ENCODE assay signal across 11 mouse cellular contexts in the genomic region with DNA sequence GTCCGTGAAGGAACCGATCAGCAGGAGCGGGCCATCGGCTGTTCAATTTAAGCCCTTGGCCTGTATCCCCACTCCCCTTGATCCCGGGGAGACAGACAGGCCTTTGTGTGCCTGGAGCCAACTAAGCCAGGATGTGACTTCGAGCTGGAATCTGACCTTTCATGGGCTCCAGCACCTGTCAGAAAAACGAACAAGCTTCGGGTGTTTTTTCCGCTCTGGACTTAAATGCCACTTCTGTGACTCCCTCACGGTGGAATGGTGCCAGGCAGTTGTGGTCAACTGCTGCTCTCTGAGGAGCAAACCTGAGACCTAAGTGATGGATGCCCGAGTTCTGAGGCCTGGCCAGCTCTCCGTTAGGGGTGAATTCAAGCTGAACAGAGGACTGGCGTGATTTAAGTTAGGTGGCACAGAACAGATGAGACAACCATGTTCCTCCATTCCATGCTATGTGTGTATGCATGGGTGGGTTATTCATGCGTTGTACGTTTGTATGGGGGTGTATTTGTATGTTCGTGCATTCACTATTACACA.
DNase-seq lines count a peak whose midpoint lies in the region; ATAC-seq lines count a peak whose summit lies in the region.
"Had no signal": no experiment of that assay in that cellular context is flagged by ENCODE, and none has a peak within 500 bp of the region (broad histone marks: within the 10 kb centered on the region; RNA-seq: fewer than 3 reads in every experiment).

No protein-coding gene starts in this region.

- H3K9me3 ChIP-seq in forebrain, embryonic 11.5 days (ENCODE audit: control insufficient read depth, low read length) = no peaks in the 10 kb centered on the region
- no peaks in the 10 kb centered on the region for H3K9me3 ChIP-seq in forebrain, embryonic 16.5 days (ENCODE audit: control insufficient read depth, low read length)
- H3K9me3 ChIP-seq in embryonic facial prominence, embryonic 12.5 days = no peaks in the 10 kb centered on the region
- no peaks in the 10 kb centered on the region for H3K9me3 ChIP-seq in limb, embryonic 12.5 days
- H3K9me3 ChIP-seq: liver, embryonic 15.5 days had no signal

- no peak overlapping the region for H3K4me3 ChIP-seq in forebrain, embryonic 11.5 days (ENCODE audit: low read depth, low read length)
- H3K4me3 ChIP-seq in forebrain, embryonic 16.5 days (replicated peaks; ENCODE audit: low read length) = no peak overlapping the region
- no peak overlapping the region for H3K4me3 ChIP-seq in embryonic facial prominence, embryonic 12.5 days
- no peak overlapping the region for H3K4me3 ChIP-seq in limb, embryonic 12.5 days (replicated peaks)
- H3K4me3 ChIP-seq: liver, embryonic 15.5 days had no signal

- DNase-seq in forebrain, embryonic 11.5 days (ENCODE audit: low spot score) = peak; percentile 45
- peak; percentile 38 for DNase-seq in 416B (ENCODE audit: low read depth)
- no peak for DNase-seq in spleen, postnatal 36 days (ENCODE audit: low spot score in 2 of 2)
- DNase-seq in thymus, postnatal 14 days = no peak
- DNase-seq in left cerebral cortex, adult 18-20 months (ENCODE audit: low spot score in 2 of 2) = no peak
- DNase-seq: thymus, postnatal 25 days had no signal

- ATAC-seq in forebrain, embryonic 11.5 days (replicated peaks; ENCODE audit: low FRiP score) = no peak
- no peak; the same call in 1 of the 2 replicates for ATAC-seq in forebrain, embryonic 16.5 days
- peak; percentile 65; the same call in 1 of the 2 replicates for ATAC-seq in embryonic facial prominence, embryonic 12.5 days (ENCODE audit: insufficient number of reproducible peaks, insufficient read depth, low FRiP score, low TSS enrichment)
- peak; percentile 82 for ATAC-seq in limb, embryonic 12.5 days (ENCODE audit: insufficient number of reproducible peaks, insufficient read depth, low FRiP score, low TSS enrichment, low read depth)
- ATAC-seq: CD4-positive, CD25-positive, alpha-beta regulatory T cell, adult 4 months had no signal

- no peaks in the 10 kb centered on the region for H3K36me3 ChIP-seq in forebrain, embryonic 11.5 days (ENCODE audit: control insufficient read depth, insufficient read depth, low read length)
- H3K36me3 ChIP-seq in forebrain, embryonic 16.5 days (ENCODE audit: control insufficient read depth, insufficient read depth) = no peaks in the 10 kb centered on the region
- H3K36me3 ChIP-seq in embryonic facial prominence, embryonic 12.5 days = no peaks in the 10 kb centered on the region
- H3K36me3 ChIP-seq in limb, embryonic 12.5 days = no peaks in the 10 kb centered on the region
- H3K36me3 ChIP-seq: liver, embryonic 15.5 days had no signal

- no peak overlapping the region for H3K9ac ChIP-seq in forebrain, embryonic 11.5 days (ENCODE audit: low read length)
- no peak overlapping the region for H3K9ac ChIP-seq in forebrain, embryonic 16.5 days (replicated peaks; ENCODE audit: low read depth, low read length)
- H3K9ac ChIP-seq in embryonic facial prominence, embryonic 12.5 days = no peak overlapping the region
- no peak overlapping the region for H3K9ac ChIP-seq in limb, embryonic 12.5 days (replicated peaks)
- H3K9ac ChIP-seq: liver, embryonic 15.5 days had no signal

- H3K27me3 ChIP-seq in forebrain, embryonic 11.5 days (ENCODE audit: control insufficient read depth, insufficient read depth, low read length) = no peaks in the 10 kb centered on the region
- no peaks in the 10 kb centered on the region for H3K27me3 ChIP-seq in forebrain, embryonic 16.5 days (replicated peaks; ENCODE audit: control insufficient read depth, insufficient read depth, low read length)
- no peaks in the 10 kb centered on the region for H3K27me3 ChIP-seq in embryonic facial prominence, embryonic 12.5 days
- H3K27me3 ChIP-seq in limb, embryonic 12.5 days = no peaks in the 10 kb centered on the region
- H3K27me3 ChIP-seq: liver, embryonic 15.5 days had no signal

- peaks cover 7% of the 10 kb centered on the region; the same call in 1 of the 2 replicates for H3K4me1 ChIP-seq in forebrain, embryonic 11.5 days (replicated peaks; ENCODE audit: control insufficient read depth, insufficient read depth, low read length)
- peaks cover 7% of the 10 kb centered on the region for H3K4me1 ChIP-seq in forebrain, embryonic 16.5 days (replicated peaks; ENCODE audit: control insufficient read depth, insufficient read depth, low read length)
- H3K4me1 ChIP-seq in embryonic facial prominence, embryonic 12.5 days = peaks cover 29% of the 10 kb centered on the region
- peaks cover 39% of the 10 kb centered on the region for H3K4me1 ChIP-seq in limb, embryonic 12.5 days (replicated peaks)
- H3K4me1 ChIP-seq: liver, embryonic 15.5 days had no signal

- no peak overlapping the region for H3K27ac ChIP-seq in forebrain, embryonic 11.5 days (ENCODE audit: low read depth, low read length)
- H3K27ac ChIP-seq in forebrain, embryonic 16.5 days (ENCODE audit: low read length) = no peak overlapping the region
- peak overlapping the region; percentile 2; the same call in 1 of the 2 replicates for H3K27ac ChIP-seq in embryonic facial prominence, embryonic 12.5 days
- H3K27ac ChIP-seq in limb, embryonic 12.5 days = peak overlapping the region; percentile 76
- H3K27ac ChIP-seq: liver, embryonic 15.5 days had no signal

- no peak overlapping the region for H3K4me2 ChIP-seq in forebrain, embryonic 11.5 days (ENCODE audit: low read depth, low read length, severe bottlenecking)
- no peak overlapping the region for H3K4me2 ChIP-seq in forebrain, embryonic 16.5 days (ENCODE audit: low read length)
- H3K4me2 ChIP-seq in embryonic facial prominence, embryonic 12.5 days (replicated peaks) = no peak overlapping the region
- H3K4me2 ChIP-seq in limb, embryonic 12.5 days = no peak overlapping the region
- H3K4me2 ChIP-seq: liver, embryonic 15.5 days had no signal

- WGBS in forebrain, embryonic 11.5 days = 50% methylated on average over 16 of the region's 16 CpGs
- 39% methylated on average over 16 of the region's 16 CpGs for WGBS in forebrain, embryonic 16.5 days
- 24% methylated on average over 16 of the region's 16 CpGs for WGBS in embryonic facial prominence, embryonic 12.5 days
- 45% methylated on average over 16 of the region's 16 CpGs for WGBS in limb, embryonic 12.5 days

Comparison
In these comparisons a context has a peak if more than half of its experiments do, and no peak if none do; other contexts are left out.
1. ATAC-seq: peak in embryonic facial prominence, embryonic 12.5 days (single experiment) and limb, embryonic 12.5 days (single experiment); none in forebrain, embryonic 11.5 days (single experiment) and forebrain, embryonic 16.5 days (single experiment).
2. DNase-seq: peak in forebrain, embryonic 11.5 days (single experiment) and 416B (single experiment); none in spleen, postnatal 36 days (0 of 2), thymus, postnatal 14 days (single experiment) and left cerebral cortex, adult 18-20 months (0 of 2).
3. H3K27ac ChIP-seq: peak in embryonic facial prominence, embryonic 12.5 days (single experiment) and limb, embryonic 12.5 days (single experiment); none in forebrain, embryonic 11.5 days (single experiment) and forebrain, embryonic 16.5 days (single experiment).